Mouse (Mus musculus) embryo, embryonic 10.5 days (tissue): Measurements from ENCODE around the gene Cdh5.

Source experiments
- DNase-seq: peaks from one replicate; pipeline ENCODE4 v3.0.0-alpha.2; 2015; ENCODE audit warnings: low spot score

Cdh5 gene

DNA sequence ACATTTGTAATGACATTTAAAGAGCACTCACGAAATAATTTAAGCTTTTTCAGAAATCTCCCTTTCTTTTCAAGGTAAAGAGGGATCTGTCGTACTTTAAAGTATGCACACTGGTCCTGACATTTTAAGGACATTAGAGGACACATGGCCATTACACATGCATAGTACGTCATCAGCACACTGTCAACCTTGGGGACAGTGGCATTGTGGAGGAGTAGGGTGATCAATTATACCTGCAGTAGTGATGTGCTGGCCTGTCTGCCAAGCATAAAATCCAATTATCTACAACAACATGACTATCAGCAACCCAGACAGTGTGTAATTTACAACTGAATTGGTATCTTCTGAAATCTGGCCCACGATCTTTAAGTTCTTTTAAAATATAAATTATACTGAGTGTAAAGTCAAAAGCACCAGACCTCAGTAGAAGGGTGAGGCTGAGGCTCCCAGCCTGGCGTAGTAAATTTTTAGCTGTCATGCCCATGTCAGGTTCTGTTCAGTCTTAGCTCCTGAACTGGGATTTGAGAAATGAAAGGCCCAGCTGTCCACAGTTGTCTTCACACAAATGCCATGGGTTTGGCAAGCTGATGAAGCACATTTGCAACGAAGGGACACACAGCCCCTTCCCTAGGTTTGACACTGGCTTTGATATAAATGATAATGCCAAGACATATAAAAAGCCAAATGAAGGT, 89.5 kb downstream of the Cdh5 start:
- DNase-seq: no peak

DNA sequence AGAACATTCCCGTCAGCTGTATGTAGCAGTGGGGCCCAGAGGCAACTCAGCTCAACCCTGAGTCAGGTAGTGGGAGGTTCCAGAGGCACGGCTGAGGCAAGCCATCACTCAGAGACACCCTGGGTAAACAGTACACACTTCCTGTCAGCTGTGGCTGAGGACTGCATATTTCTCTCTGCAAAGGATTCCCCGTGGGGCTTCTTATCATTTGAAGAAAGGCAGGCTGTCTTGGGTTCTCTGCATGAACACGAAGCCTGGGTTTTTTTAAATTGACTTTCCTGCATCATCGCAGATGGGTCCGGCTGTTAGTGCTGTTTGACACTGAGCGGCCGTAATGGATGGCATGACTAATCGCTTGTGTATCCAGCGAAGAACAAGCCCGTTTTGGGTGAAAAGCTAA, 90.1 kb downstream of the Cdh5 start:
- DNase-seq: peak; percentile 65
